Mouse (Mus musculus): Measurements from ENCODE around the gene Asb15.

Asb15 gene

DNA sequence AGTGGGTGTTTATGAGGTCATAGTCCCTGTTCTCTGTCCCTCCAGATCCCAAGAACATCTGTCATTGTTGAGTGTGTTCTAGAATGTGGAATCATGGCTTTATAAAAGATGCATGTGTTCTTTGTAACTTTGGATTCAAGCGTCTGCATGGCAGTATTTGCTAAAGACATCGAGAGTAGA lies at the start of gene Asb15:
Gene Asb15 (plus strand): TSS at position 81 of the 180 bp plus-strand sequence.
- DNase-seq (ENCODE audit: low spot score) = no peak

GRCm38 (mm10) chr6:24486530-24486929 lies 41.4 kb upstream of the Asb15 start:
- no peak for DNase-seq (ENCODE audit: low spot score)

GRCm38 (mm10) chr6:24490341-24490740 lies 37.6 kb upstream of the Asb15 start:
- DNase-seq (ENCODE audit: low spot score) = no peak

DNA sequence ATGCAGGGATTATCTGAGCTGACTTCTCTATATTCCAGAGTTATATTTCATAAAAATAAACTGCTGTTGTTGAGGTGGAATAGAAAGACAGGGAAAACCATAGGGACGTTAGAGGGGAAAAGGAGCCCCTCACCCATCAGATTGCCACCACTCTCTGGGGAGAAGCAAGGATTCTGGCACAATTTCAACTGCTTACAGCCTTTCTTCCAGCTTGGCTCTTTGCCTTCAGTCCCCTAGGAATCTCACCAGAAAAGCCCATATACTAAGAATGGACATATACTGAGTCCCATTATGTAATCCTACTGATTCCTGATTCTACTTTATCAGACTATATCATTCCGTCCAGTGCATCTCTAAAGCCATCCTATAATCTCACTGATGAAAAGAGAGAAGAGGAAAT lies 23.8 kb upstream of the Asb15 start:
- no peak for DNase-seq (ENCODE audit: low spot score)

GRCm38 (mm10) chr6:24514552-24515284 lies 13.2 kb upstream of the Asb15 start, which contains the start of gene Iqub:
Gene Iqub, minus strand, starts transcription at chr6:24515067.
- peak; percentile 52 for DNase-seq (ENCODE audit: low spot score)

GRCm38 (mm10) chr6:24516197-24516596 lies 11.7 kb upstream of the Asb15 start:
- DNase-seq (ENCODE audit: low spot score) = no peak

DNA sequence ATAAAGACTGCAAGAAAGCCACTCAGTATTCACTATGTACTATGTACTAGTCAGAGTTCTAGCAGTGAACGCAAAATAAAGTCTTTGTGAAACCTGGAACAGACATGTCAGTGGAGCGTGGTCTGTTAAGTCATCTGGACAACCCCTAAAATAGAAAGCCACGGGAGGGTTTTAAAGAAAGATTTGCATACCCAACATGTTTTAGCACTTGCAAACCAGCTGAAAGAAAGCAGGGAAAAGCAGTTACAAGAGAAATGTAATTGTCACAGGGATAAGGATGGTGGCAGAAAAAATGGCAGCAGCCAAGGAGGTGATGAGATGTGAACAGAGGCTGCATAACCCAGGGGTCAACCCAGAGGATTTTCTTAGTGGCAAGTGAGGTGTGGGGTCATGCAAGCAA lies 2.2 kb upstream of the Asb15 start:
- no peak for DNase-seq (ENCODE audit: low spot score)

DNA sequence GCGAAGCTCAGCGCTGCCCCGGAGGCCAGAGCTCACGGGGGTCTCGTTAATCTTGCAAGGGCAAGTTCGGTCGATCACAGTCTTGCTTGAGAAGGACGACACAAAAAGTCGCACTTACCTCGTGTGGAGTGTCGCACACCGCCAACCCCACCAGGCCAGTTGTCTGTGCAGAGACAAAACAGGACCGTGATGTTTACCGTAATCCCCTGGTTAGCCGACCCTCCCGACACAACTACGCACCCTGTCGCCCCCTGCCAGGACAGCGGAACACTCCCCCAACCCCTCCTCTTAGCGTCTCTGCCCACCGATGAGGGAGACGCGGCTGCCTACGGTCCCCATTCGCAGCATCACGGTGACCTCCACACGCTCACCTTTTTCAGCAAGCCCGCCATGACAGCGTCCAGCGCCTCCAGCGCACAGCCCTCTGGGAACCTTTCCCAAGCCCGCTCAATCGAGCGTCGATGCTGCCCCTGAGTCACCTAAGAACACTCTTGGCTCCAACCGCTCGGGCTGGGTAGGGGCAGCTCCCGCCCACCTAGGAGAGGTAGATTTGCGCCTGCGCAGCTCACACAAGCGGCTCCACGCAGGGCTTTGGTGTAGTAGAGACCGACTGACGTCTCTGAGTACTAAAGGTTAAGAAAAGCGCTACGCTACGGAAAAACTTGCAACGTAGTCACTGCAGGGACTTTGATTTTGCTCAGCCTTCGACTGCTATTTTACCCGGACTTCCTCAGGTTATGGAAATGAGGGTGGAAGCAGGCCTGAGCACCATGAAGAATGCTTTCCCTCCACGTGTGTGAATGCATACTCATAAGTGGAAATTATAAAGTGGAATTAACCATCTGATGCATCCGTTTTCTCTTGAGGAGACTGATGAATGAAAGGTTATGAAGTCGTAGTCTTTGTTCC lies 535 bp upstream of the Asb15 start, which contains the start of gene Ndufa5:
Gene Ndufa5 (minus strand): TSS at position 859 of the 909 bp plus-strand sequence.
- DNase-seq (ENCODE audit: low spot score) = peak; percentile 93

DNA sequence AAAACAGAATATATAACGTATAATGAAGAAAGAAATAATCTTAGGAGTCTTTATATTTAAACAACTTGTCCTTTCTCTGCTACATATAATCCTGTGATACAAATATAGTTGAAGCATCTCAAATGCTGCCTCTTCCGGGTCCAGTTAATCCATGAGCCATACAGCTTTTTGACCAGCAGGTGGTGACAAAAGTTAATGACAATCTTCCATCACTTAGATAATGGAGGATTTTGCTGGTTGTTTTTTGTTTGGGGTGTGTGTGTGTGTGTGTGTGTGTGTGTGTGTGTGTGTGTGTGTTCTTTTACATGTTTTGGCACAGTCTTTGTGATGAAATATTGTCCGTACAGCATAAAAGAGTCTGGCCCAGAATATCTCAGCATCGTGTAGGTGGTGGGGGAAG lies 2.2 kb downstream of the Asb15 start:
- DNase-seq (ENCODE audit: low spot score) = peak; percentile 46

DNA sequence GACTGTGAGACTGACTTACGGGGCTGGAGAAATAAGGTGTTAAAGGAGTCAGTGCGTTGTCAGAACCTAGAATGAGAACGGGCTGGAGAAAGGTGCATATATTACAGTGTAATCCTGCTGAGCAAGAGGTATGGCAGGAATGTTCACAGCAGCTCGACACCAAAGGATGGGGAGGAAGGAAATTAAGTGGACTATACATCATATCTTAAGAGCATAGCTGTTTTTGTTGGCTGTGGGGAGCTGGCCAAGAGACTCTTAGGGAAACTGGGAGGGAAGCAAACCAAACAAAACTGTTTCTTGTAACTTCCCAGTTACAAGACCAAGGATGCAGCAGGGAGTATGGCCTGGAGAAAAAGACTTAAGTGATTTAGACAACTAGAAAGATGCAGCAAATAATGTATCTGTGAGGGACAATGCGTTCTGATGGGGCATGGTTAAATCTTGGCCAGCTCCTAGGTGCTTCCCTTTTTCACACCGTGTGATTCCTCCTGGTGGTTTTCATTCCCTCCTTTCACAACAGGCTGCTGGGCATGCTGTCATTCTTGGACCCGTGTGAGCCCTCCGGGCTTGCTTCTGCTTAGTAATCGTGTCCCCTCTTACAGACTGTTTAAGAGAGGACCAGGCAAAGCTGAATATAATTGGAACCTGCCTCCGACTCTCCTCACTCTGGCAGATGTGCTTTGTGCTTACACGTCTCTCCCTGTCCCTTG lies 2.9 kb downstream of the Asb15 start:
- no peak for DNase-seq (ENCODE audit: low spot score)

DNA sequence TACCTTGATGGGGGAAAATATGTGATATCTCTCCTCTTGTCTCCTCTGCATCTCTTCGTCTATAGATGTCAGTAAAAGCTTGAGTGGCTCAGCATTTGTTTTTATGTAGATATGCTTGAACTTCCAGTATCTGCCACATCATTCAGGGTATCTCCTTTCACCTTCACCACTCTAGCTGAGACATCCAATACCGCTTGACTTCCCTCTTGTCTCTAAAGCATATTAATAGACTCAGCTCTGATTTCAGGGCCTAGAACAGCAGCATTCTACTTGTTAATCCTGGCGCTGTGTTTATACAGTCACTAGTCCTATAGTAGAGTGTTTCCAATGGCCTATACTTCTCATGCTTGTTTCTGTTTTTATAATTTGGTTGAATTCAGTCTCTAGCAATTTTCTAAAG lies 4.9 kb downstream of the Asb15 start:
- DNase-seq (ENCODE audit: low spot score) = no peak

DNA sequence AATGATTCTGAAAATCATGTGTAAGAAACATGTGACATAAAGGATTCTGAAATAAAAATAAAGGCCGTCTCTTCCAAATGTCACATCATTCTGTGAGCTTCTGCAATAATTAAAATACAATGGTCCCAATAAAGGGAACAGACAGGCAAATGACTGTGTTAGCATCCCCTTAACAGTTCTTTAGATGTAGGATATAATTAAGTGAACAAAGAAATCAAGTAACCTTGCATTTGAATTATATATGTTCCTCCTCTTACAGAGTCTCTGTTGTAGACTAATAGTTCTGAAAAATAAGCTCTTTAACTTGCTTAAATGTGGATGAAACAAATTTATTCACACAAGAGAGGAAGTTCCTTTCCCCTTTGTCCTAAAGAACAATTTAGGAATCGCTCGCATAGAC lies 10.5 kb downstream of the Asb15 start:
- no peak for DNase-seq (ENCODE audit: low spot score)

- DNase-seq (ENCODE audit: low spot score) = no peak
Measured at GRCm38 (mm10) chr6:24540106-24540505, 12.2 kb downstream of the Asb15 start.

- no peak for DNase-seq (ENCODE audit: low spot score)
Measured at GRCm38 (mm10) chr6:24542393-24542792, 14.4 kb downstream of the Asb15 start.

GRCm38 (mm10) chr6:24543119-24543591 lies 15.2 kb downstream of the Asb15 start:
- DNase-seq (ENCODE audit: low spot score) = peak; percentile 12

DNA sequence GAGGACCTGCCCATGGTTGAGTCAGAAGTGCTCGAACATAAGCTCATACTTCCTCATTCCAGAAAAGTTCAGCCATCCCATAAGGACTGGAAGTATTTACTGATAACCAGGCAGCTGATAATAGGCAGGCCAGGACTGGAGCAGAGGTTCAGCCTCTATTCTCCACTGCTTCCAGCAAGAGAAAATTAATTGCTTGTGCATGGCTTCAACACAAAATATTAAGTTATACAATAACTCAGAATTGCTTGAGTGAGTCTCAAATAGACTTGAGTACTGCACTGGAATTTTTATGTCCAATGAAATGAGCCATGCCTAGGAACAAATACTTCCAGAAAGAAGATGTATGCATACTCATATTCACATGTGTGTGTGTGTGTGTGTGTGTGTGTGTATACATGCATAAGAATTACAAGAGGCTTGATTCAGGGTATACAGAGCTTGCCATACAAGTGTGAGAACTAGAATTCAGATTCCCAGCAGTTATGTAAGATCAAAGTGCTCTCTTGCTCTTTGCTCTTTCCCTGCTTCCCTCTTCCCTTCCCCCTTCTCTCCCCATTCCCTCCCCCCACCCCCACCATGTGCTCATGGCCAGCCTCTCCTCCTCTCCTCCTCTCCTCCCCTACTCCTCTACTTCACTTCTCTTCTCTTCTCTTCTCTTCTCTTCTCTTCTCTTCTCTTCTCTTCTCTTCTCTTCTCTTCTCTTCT lies 18.9 kb downstream of the Asb15 start:
- peak; percentile 31 for DNase-seq (ENCODE audit: low spot score)

- no peak for DNase-seq (ENCODE audit: low spot score)
Measured at GRCm38 (mm10) chr6:24549801-24550200, 21.9 kb downstream of the Asb15 start.

DNA sequence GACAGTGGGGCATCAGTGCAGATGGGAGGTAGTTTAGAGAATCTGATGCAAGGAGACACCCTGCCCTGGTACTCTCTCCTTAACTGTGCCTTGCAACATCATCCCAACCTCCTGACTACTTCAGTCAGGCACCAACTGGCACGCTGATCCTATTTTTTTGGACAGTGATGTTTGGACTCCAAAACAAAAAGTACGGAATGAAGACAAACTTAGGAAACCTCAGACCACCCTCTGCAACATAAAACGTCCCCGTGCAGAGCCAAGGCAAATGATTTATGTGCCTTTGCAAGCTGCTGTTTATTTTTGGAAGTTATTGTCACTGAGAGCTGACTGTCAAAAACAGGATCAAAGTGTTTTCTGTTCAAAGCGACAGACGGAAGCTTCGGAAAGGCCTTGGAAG lies 24.1 kb downstream of the Asb15 start:
- DNase-seq (ENCODE audit: low spot score) = no peak

DNA sequence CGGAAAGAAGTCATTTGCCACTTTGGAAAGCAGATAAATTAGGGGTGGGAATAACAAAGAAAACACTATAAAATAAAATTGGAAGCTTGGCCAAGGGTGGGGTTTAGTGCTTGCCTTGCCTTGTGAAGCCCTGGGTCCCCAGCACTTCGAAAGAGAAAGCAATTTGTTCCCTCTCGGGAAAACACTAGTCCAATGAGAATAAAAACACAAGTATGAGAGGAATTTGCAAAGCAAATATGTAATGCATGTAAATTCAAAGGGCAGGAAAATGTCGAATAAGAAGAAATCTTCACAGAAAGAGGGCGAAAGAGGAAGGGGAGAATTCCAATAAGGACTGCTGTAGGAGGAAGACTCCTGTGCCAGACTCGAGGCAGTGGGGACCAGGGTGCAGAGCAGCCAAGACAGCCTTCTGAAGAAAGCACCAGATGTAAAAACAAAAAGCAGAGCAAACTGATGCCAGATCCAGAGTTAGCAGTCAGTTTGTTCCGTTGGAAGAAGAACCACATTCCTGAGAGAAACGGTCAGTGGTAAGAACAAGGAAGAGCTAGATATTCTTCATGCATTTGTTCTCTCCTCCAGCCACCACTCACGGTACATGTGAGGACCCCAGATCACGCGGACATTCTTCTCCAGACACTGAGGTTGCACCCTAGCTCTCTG lies 26.6 kb downstream of the Asb15 start:
- no peak for DNase-seq (ENCODE audit: low spot score)

DNA sequence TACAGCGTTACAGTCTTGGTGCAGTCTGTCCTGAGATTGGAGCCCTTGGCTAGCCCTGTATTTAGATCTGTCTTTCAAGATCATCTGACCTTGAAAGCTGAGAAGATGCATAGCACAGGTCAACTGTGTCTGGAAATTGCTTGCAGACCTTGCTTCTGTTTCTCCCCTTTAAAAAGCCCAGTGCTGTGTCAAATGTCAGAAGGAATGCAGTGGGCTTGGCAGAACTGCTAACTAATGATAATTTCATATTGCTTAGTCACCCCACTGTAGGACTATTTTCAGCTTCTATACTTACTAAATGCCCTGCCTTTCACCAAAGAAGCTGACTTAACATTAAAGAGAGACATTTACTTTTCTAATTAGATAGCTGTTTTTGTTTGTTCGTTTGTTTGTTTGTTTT lies 27.5 kb downstream of the Asb15 start:
- no peak for DNase-seq (ENCODE audit: low spot score)

- no peak for DNase-seq (ENCODE audit: low spot score)
Measured at GRCm38 (mm10) chr6:24564081-24564480, 36.1 kb downstream of the Asb15 start.

DNA sequence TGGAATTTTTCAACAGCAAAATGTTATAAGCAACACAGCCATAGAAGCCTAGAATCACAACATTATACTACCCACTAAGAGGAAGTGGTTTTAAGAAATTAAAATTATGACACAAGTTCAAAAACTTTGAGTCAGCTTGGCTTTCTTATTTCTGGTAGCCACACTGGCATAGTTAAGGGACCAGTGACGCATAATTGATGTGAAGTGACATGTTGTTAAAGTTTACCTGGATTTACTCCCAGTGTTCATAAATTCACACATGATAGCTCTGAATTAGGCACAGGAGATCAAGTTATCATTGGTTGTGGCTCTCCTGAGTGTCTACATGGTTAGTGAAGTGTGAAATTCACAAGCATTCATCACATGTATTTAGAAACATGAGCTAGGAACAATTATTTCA lies 36.9 kb downstream of the Asb15 start:
- DNase-seq (ENCODE audit: low spot score) = no peak
